Mouse (Mus musculus): ENCODE data around the gene Lama5. TPM values are rescaled to one million over a fixed set of nuclear protein-coding genes. Genes with fewer than 3 reads are reported as not detected.

Lama5 gene
- polyA plus RNA-seq, 1 experiment from 2014 or later = 65.1 TPM

DNA sequence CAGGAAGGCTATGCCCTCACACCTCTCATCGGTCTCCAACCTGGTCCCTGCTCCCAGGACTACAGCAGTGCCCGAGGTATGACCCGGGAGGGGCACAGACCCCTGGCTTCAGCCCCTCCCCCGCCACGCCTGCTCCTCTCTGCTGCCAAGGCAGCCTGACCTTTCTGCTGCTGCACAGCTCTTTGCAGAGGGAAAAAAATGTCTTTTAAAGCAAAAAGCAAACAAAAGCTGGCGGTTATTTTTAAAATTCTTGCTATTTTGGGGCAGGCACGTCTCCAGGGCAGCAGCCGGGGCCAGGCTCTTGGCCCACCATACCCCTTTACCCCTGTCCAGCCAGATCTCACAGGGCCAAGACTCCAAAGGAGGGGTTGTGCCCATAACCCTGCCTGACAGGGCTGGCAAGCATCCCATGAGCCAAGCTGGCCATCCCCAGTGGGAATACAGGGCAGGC lies 10.6 kb downstream of the Lama5 start:
- 41% methylated on average over 8 of the region's 8 CpGs for WGBS
- peak overlapping the region; percentile 55 for H3K27ac ChIP-seq (ENCODE audit: low read depth)
- DNase-seq (ENCODE audit: low spot score) (no peak), ATAC-seq (replicated peaks; ENCODE audit: low FRiP score, low TSS enrichment, low read depth) (no peak)
- H3K4me2 ChIP-seq (ENCODE audit: low read length) = no peak overlapping the region
- H3K9me3 ChIP-seq (ENCODE audit: control insufficient read depth, low read length) = no peaks in the 10 kb centered on the region; the same call in 1 of the 2 replicates
- H3K9ac ChIP-seq (ENCODE audit: low read length) = no peak overlapping the region
- H3K4me1 ChIP-seq (replicated peaks; ENCODE audit: control insufficient read depth, insufficient read depth, low read length) = peaks cover 39% of the 10 kb centered on the region
- no peaks in the 10 kb centered on the region for H3K27me3 ChIP-seq (replicated peaks; ENCODE audit: control insufficient read depth, insufficient read depth, low read length)
- no peak overlapping the region for H3K4me3 ChIP-seq (ENCODE audit: low read depth, low read length)
- H3K36me3 ChIP-seq (ENCODE audit: control insufficient read depth, insufficient read depth, low read length) = no peaks in the 10 kb centered on the region

DNA sequence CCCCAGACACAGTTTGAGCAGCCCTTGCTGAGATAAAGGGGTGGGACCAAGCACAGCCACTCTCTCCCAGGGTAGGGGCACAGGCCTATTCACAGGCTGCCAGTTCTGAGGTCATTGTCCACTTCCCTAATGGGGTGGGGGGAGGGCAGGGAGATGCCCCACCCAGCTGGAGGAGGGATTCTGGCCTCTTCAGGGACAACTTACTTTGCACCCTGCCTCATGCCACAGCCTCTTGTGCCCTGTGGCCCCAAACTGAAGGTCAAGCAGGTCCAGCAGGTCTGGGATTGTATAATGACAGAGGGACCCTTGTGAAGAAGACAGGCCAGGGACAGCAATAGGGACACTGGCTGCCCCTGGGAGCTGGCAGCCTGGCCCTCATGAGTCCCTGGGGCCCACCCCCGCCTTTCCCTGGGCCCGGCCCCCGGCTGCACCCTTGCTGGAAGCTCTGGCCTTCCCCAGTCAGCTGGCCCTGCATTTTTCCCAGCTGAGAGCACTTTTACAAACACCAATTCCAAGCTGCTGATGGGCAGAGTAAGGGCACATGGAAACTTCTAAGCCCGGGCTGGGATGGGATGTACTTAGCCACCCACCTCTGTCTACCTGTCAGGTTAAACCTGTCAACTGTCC lies 11.2 kb downstream of the Lama5 start:
- H3K9ac ChIP-seq (ENCODE audit: low read length) = no peak overlapping the region
- no peak overlapping the region for H3K4me3 ChIP-seq (ENCODE audit: low read depth, low read length)
- no peaks in the 10 kb centered on the region; the same call in 1 of the 2 replicates for H3K9me3 ChIP-seq (ENCODE audit: control insufficient read depth, low read length)
- ATAC-seq (replicated peaks; ENCODE audit: low FRiP score, low TSS enrichment, low read depth) = 0 out of 2 replicates have a peak, but pooled peaks have one; percentile 4
- no peak overlapping the region for H3K4me2 ChIP-seq (ENCODE audit: low read length)
- 0 out of 2 replicates have a peak overlapping the region, but pooled peaks have one; percentile 55 for H3K27ac ChIP-seq (ENCODE audit: low read depth)
- H3K27me3 ChIP-seq (replicated peaks; ENCODE audit: control insufficient read depth, insufficient read depth, low read length) = no peaks in the 10 kb centered on the region
- H3K4me1 ChIP-seq (replicated peaks; ENCODE audit: control insufficient read depth, insufficient read depth, low read length) = peaks cover 35% of the 10 kb centered on the region
- DNase-seq (ENCODE audit: low spot score) = no peak
- H3K36me3 ChIP-seq (ENCODE audit: control insufficient read depth, insufficient read depth, low read length) = no peaks in the 10 kb centered on the region
- 41% methylated on average over 4 of the region's 4 CpGs for WGBS

DNA sequence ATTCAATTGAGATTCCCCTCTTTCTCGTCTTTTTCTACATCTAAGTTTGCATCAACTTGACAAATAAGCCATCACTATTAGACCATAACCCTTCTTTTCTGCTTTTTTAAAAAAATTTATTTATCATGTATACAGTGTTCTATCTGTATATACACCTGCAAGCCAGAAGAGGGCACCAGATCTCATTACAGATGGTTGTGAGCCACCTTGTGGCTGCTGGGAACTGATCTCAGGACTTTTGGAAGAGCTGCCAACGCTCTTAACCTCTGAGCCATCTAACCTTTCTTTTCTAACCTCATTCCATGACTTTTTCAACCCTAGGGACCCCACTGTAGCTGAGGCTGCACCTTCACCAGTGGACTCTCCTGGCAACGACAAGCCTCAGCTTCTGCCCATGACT lies 13.4 kb downstream of the Lama5 start:
- peaks cover 20% of the 10 kb centered on the region for H3K4me1 ChIP-seq (replicated peaks; ENCODE audit: control insufficient read depth, insufficient read depth, low read length)
- H3K9ac ChIP-seq (ENCODE audit: low read length) = no peak overlapping the region
- H3K27ac ChIP-seq (ENCODE audit: low read depth) = no peak overlapping the region
- no peak overlapping the region for H3K4me2 ChIP-seq (ENCODE audit: low read length)
- WGBS = 86% methylated on average over 3 of the region's 3 CpGs
- no peak overlapping the region for H3K4me3 ChIP-seq (ENCODE audit: low read depth, low read length)
- no peaks in the 10 kb centered on the region; the same call in 1 of the 2 replicates for H3K9me3 ChIP-seq (ENCODE audit: control insufficient read depth, low read length)
- no peaks in the 10 kb centered on the region for H3K27me3 ChIP-seq (replicated peaks; ENCODE audit: control insufficient read depth, insufficient read depth, low read length)
- H3K36me3 ChIP-seq (ENCODE audit: control insufficient read depth, insufficient read depth, low read length) = no peaks in the 10 kb centered on the region
- no peak for ATAC-seq (replicated peaks; ENCODE audit: low FRiP score, low TSS enrichment, low read depth)
- DNase-seq (ENCODE audit: low spot score) = no peak

- Histone ChIP-seq H3K4me1 (replicated peaks; ENCODE audit: control insufficient read depth, insufficient read depth, low read length) (no peaks in the 10 kb centered on the region), H3K9me3 (ENCODE audit: control insufficient read depth, low read length) (no peaks in the 10 kb centered on the region; the same call in 1 of the 2 replicates), H3K4me3 (ENCODE audit: low read depth, low read length) (no peak overlapping the region), H3K27me3 (replicated peaks; ENCODE audit: control insufficient read depth, insufficient read depth, low read length) (no peaks in the 10 kb centered on the region), H3K4me2 (ENCODE audit: low read length) (no peak overlapping the region), H3K9ac (ENCODE audit: low read length) (no peak overlapping the region), H3K36me3 (ENCODE audit: control insufficient read depth, insufficient read depth, low read length) (no peaks in the 10 kb centered on the region; the same call in 1 of the 2 replicates), H3K27ac (ENCODE audit: low read depth) (no peak overlapping the region)
- ATAC-seq (replicated peaks; ENCODE audit: low FRiP score, low TSS enrichment, low read depth) (no peak), DNase-seq (ENCODE audit: low spot score) (no peak)
- 88% methylated on average over 1 of the region's 1 CpGs for WGBS
Measured at GRCm38 (mm10) chr2:180208976-180209375, 16.7 kb downstream of the Lama5 start.

DNA sequence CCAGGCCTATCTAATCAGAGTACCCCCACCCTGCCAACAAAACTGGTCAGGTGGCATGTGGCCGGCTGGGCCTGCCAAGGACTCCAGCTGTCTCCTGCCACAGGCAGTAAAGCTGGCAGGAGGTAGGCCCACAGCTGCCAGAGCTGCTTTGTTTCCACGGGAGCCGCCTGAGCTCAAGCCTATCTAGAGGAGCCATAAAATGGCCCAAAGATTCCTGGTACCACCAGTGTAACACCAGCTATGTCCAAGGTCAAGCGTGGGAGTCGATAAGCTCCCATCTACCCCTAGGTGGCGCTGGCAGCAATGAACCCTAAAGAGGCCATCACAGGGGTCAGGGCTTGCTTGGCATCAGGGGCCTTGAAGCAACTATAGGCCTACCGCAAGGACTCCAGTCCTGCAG lies 17.8 kb downstream of the Lama5 start:
- H3K9me3 ChIP-seq (ENCODE audit: control insufficient read depth, low read length) = no peaks in the 10 kb centered on the region; the same call in 1 of the 2 replicates
- no peak overlapping the region for H3K4me2 ChIP-seq (ENCODE audit: low read length)
- no peak overlapping the region for H3K4me3 ChIP-seq (ENCODE audit: low read depth, low read length)
- ATAC-seq (replicated peaks; ENCODE audit: low FRiP score, low TSS enrichment, low read depth) = no peak; the same call in 1 of the 2 replicates
- H3K36me3 ChIP-seq (ENCODE audit: control insufficient read depth, insufficient read depth, low read length) = peaks cover 3% of the 10 kb centered on the region; the same call in 1 of the 2 replicates
- H3K4me1 ChIP-seq (replicated peaks; ENCODE audit: control insufficient read depth, insufficient read depth, low read length) = no peaks in the 10 kb centered on the region
- H3K27ac ChIP-seq (ENCODE audit: low read depth) = no peak overlapping the region
- WGBS = 62% methylated on average over 7 of the region's 7 CpGs
- H3K27me3 ChIP-seq (replicated peaks; ENCODE audit: control insufficient read depth, insufficient read depth, low read length) = no peaks in the 10 kb centered on the region
- H3K9ac ChIP-seq (ENCODE audit: low read length) = no peak overlapping the region
- DNase-seq (ENCODE audit: low spot score) = no peak

DNA sequence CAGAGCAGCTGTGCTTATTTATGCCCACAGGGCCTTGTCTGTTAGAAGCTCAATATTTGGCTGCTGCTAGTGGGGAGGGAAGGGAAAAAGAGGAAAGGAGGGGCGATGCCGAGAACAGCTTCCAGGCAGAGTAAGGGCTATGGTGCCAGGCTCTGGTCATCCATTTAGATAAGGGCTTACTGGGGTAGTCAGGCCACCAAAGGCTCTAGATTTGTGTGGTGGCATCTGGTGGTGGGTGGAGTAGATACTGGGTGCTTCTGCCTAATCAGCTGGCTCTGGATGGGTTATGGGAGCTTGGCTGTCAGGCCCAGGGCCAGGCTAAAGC lies 19.7 kb downstream of the Lama5 start:
- DNase-seq (ENCODE audit: low spot score) (no peak), ATAC-seq (replicated peaks; ENCODE audit: low FRiP score, low TSS enrichment, low read depth) (no peak)
- H3K27ac ChIP-seq (ENCODE audit: low read depth) = no peak overlapping the region
- H3K9me3 ChIP-seq (ENCODE audit: control insufficient read depth, low read length) = no peaks in the 10 kb centered on the region
- 92% methylated on average over 2 of the region's 2 CpGs for WGBS
- H3K36me3 ChIP-seq (ENCODE audit: control insufficient read depth, insufficient read depth, low read length) = peaks cover 12% of the 10 kb centered on the region; the same call in 1 of the 2 replicates
- no peak overlapping the region for H3K4me2 ChIP-seq (ENCODE audit: low read length)
- no peaks in the 10 kb centered on the region for H3K27me3 ChIP-seq (replicated peaks; ENCODE audit: control insufficient read depth, insufficient read depth, low read length)
- H3K9ac ChIP-seq (ENCODE audit: low read length) = no peak overlapping the region
- no peak overlapping the region for H3K4me3 ChIP-seq (ENCODE audit: low read depth, low read length)
- H3K4me1 ChIP-seq (replicated peaks; ENCODE audit: control insufficient read depth, insufficient read depth, low read length) = 0 out of 2 replicates have a peak, but pooled peaks cover 4% of the 10 kb centered on the region

- no peak for DNase-seq (ENCODE audit: low spot score)
- Histone ChIP-seq H3K36me3 (ENCODE audit: control insufficient read depth, insufficient read depth, low read length) (peaks cover 12% of the 10 kb centered on the region; the same call in 1 of the 2 replicates), H3K9me3 (ENCODE audit: control insufficient read depth, low read length) (no peaks in the 10 kb centered on the region), H3K4me2 (ENCODE audit: low read length) (no peak overlapping the region), H3K27me3 (replicated peaks; ENCODE audit: control insufficient read depth, insufficient read depth, low read length) (no peaks in the 10 kb centered on the region), H3K4me3 (ENCODE audit: low read depth, low read length) (no peak overlapping the region), H3K9ac (ENCODE audit: low read length) (no peak overlapping the region), H3K4me1 (replicated peaks; ENCODE audit: control insufficient read depth, insufficient read depth, low read length) (0 out of 2 replicates have a peak, but pooled peaks cover 5% of the 10 kb centered on the region), H3K27ac (ENCODE audit: low read depth) (no peak overlapping the region)
- 90% methylated on average over 12 of the region's 12 CpGs for WGBS
- no peak; the same call in 1 of the 2 replicates for ATAC-seq (replicated peaks; ENCODE audit: low FRiP score, low TSS enrichment, low read depth)
Measured at GRCm38 (mm10) chr2:180205083-180205955, 20.3 kb downstream of the Lama5 start.

- H3K27ac ChIP-seq (ENCODE audit: low read depth) = no peak overlapping the region
- no peak overlapping the region for H3K4me3 ChIP-seq (ENCODE audit: low read depth, low read length)
- no peak for ATAC-seq (replicated peaks; ENCODE audit: low FRiP score, low TSS enrichment, low read depth)
- no peak for DNase-seq (ENCODE audit: low spot score)
- 89% methylated on average over 9 of the region's 9 CpGs for WGBS
- no peaks in the 10 kb centered on the region for H3K27me3 ChIP-seq (replicated peaks; ENCODE audit: control insufficient read depth, insufficient read depth, low read length)
- no peak overlapping the region for H3K4me2 ChIP-seq (ENCODE audit: low read length)
- no peak overlapping the region for H3K9ac ChIP-seq (ENCODE audit: low read length)
- H3K9me3 ChIP-seq (ENCODE audit: control insufficient read depth, low read length) = no peaks in the 10 kb centered on the region
- 0 out of 2 replicates have a peak, but pooled peaks cover 5% of the 10 kb centered on the region for H3K4me1 ChIP-seq (replicated peaks; ENCODE audit: control insufficient read depth, insufficient read depth, low read length)
- peaks cover 12% of the 10 kb centered on the region; the same call in 1 of the 2 replicates for H3K36me3 ChIP-seq (ENCODE audit: control insufficient read depth, insufficient read depth, low read length)
Measured at GRCm38 (mm10) chr2:180204501-180204900, 21.2 kb downstream of the Lama5 start.
